Mouse (Mus musculus) liver, adult 2 months (tissue): ENCODE data around the gene Ryk. TPM values are rescaled to one million over a fixed set of nuclear protein-coding genes. Genes with fewer than 3 reads are reported as not detected.
A peak's percentile ranks its signal among the peaks of the same experiment; 100 is the strongest.

Source experiments
- DNase-seq: peaks from one replicate; pipeline ENCODE4 v3.0.0-alpha.2; 2011; ENCODE audit warnings: low read depth, low spot score; ENCODE audit errors: extremely low read depth
- H3K27ac ChIP-seq: fragments of 200-500 bp; replicated peaks from 2 replicates; pipeline ENCODE4 v1.5.1; 2012; ENCODE audit warnings: low read depth, mild to moderate bottlenecking, control low read depth, inconsistent platforms, low read length; ENCODE audit not compliant: insufficient read depth
- H3K27me3 ChIP-seq: fragments of 200-500 bp; 2 replicates; pipeline ENCODE4 v1.6.1; 2012; ENCODE audit warnings: mild to moderate bottlenecking, moderate library complexity, low read length, inconsistent platforms; ENCODE audit not compliant: control insufficient read depth, insufficient read depth
- H3K36me3 ChIP-seq: fragments of 200-500 bp; 2 replicates; pipeline ENCODE4 v1.6.1; 2012; ENCODE audit warnings: low read length, inconsistent platforms; ENCODE audit not compliant: control insufficient read depth, insufficient read depth
- H3K4me1 ChIP-seq: fragments of 200-500 bp; 2 replicates; pipeline ENCODE4 v1.6.1; 2011; ENCODE audit warnings: low read length; ENCODE audit not compliant: control insufficient read depth, insufficient read depth
- H3K4me3 ChIP-seq: fragments of 200-500 bp; 2 replicates; pipeline ENCODE4 v1.5.1; 2011; ENCODE audit warnings: low read depth, mild to moderate bottlenecking, control low read depth, low read length, moderate library complexity; ENCODE audit not compliant: insufficient read depth
- H3K79me2 ChIP-seq: fragments of 200-500 bp; 2 replicates; pipeline ENCODE4 v1.6.1; 2012; ENCODE audit warnings: inconsistent platforms, mild to moderate bottlenecking, low read length, moderate library complexity; ENCODE audit not compliant: control insufficient read depth, insufficient read depth
- H3K9ac ChIP-seq: fragments of 200-500 bp; 2 replicates; pipeline ENCODE4 v1.6.1; 2012; ENCODE audit warnings: low read depth, mild to moderate bottlenecking, control low read depth, inconsistent platforms, low read length
- CTCF ChIP-seq: fragments of 200-500 bp; IDR thresholded peaks from 2 replicates; pipeline ENCODE4 v1.5.1; 2011; ENCODE audit warnings: low read depth, low read length, control low read depth
- POLR2A ChIP-seq: fragments of 200-500 bp; IDR thresholded peaks from 2 replicates; pipeline ENCODE4 v1.6.1; 2011; ENCODE audit warnings: low read length, control low read depth; ENCODE audit not compliant: insufficient read depth; ENCODE audit errors: extremely low read depth
- WGBS: fragments of 180-500 bp; shearing (Covaris S2); methylation state at CpG from one replicate; pipeline ENCODE4 v1.1.7; 2018; 5-methylcytosine and 5-hydroxymethylcytosine counted together
- polyA plus RNA-seq: library from polyadenylated mRNA; depleted of rRNA; stranded (reverse); fragments of >200 nt; gene quantifications from 2 replicates; pipeline ENCODE4 v1.2.3, GENCODE M21; 2012
- total RNA-seq: library from RNA; depleted of rRNA; stranded (reverse); fragments of >200 nt; gene quantifications from 2 replicates; pipeline ENCODE4 v1.2.3, GENCODE M21; 2014

Ryk gene
- total and polyA plus RNA-seq, 2 experiments = 17.2 to 26.6 TPM

GRCm38 (mm10) chr9:102919486-102919885 lies 84.8 kb downstream of the Ryk start:
- TF ChIP-seq CTCF (no peak), POLR2A (no peak)
- 72% methylated on average over 5 of the region's 5 CpGs for WGBS
- H3K79me2 ChIP-seq = no peaks in the 10 kb centered on the region
- no peak for DNase-seq
- H3K4me1 ChIP-seq = no peaks in the 10 kb centered on the region
- H3K36me3 ChIP-seq = no peaks in the 10 kb centered on the region
- H3K4me3 ChIP-seq = no peak overlapping the region
- H3K27me3 ChIP-seq = no peaks in the 10 kb centered on the region
- no peak overlapping the region for H3K27ac ChIP-seq
- H3K9ac ChIP-seq = no peak overlapping the region

GRCm38 (mm10) chr9:102921791-102922190 lies 87.1 kb downstream of the Ryk start:
- no peak overlapping the region for H3K4me3 ChIP-seq
- peaks cover 5% of the 10 kb centered on the region for H3K4me1 ChIP-seq
- no peaks in the 10 kb centered on the region for H3K79me2 ChIP-seq
- H3K9ac ChIP-seq = no peak overlapping the region
- no peaks in the 10 kb centered on the region for H3K36me3 ChIP-seq
- DNase-seq = peak; percentile 26
- WGBS = 89% methylated on average over 13 of the region's 13 CpGs
- no peak overlapping the region for H3K27ac ChIP-seq
- no peak for TF ChIP-seq POLR2A
- no peak for TF ChIP-seq CTCF
- H3K27me3 ChIP-seq = no peaks in the 10 kb centered on the region

- Histone ChIP-seq H3K36me3 (no peaks in the 10 kb centered on the region), H3K4me1 (peaks cover 5% of the 10 kb centered on the region), H3K79me2 (no peaks in the 10 kb centered on the region), H3K27ac (no peak overlapping the region), H3K4me3 (no peak overlapping the region), H3K27me3 (no peaks in the 10 kb centered on the region), H3K9ac (no peak overlapping the region)
- no peak for TF ChIP-seq POLR2A
- TF ChIP-seq CTCF = no peak
- 95% methylated on average over 7 of the region's 7 CpGs for WGBS
- DNase-seq = no peak
Observed at GRCm38 (mm10) chr9:102922866-102923434, 88.2 kb downstream of the Ryk start.

- no peak for DNase-seq
- Histone ChIP-seq H3K79me2 (no peaks in the 10 kb centered on the region), H3K4me3 (no peak overlapping the region), H3K36me3 (no peaks in the 10 kb centered on the region), H3K27me3 (no peaks in the 10 kb centered on the region), H3K4me1 (peaks cover 5% of the 10 kb centered on the region), H3K27ac (no peak overlapping the region), H3K9ac (no peak overlapping the region)
- no peak for TF ChIP-seq POLR2A
- TF ChIP-seq CTCF = no peak
- WGBS = 96% methylated on average over 11 of the region's 11 CpGs
Observed at GRCm38 (mm10) chr9:102923836-102924235, 89.1 kb downstream of the Ryk start.

- peaks cover 5% of the 10 kb centered on the region for H3K4me1 ChIP-seq
- TF ChIP-seq POLR2A (no peak), CTCF (no peak)
- no peak overlapping the region for H3K4me3 ChIP-seq
- H3K79me2 ChIP-seq = no peaks in the 10 kb centered on the region
- 82% methylated on average over 15 of the region's 15 CpGs for WGBS
- no peaks in the 10 kb centered on the region for H3K36me3 ChIP-seq
- no peak for DNase-seq
- no peaks in the 10 kb centered on the region for H3K27me3 ChIP-seq
- no peak overlapping the region for H3K9ac ChIP-seq
- H3K27ac ChIP-seq = no peak overlapping the region
Observed at GRCm38 (mm10) chr9:102924627-102925316, 90.1 kb downstream of the Ryk start.

- no peak overlapping the region for H3K9ac ChIP-seq
- DNase-seq = peak; percentile 64
- H3K4me3 ChIP-seq = no peak overlapping the region
- no peak overlapping the region for H3K27ac ChIP-seq
- H3K36me3 ChIP-seq = no peaks in the 10 kb centered on the region
- H3K4me1 ChIP-seq = peaks cover 5% of the 10 kb centered on the region
- TF ChIP-seq CTCF (no peak), POLR2A (no peak)
- H3K79me2 ChIP-seq = no peaks in the 10 kb centered on the region
- WGBS = 65% methylated on average over 3 of the region's 3 CpGs
- H3K27me3 ChIP-seq = no peaks in the 10 kb centered on the region
Observed at GRCm38 (mm10) chr9:102926137-102926536, 91.4 kb downstream of the Ryk start.
